Mouse (Mus musculus) myocyte (in vitro differentiated cells): ENCODE measurements at regions not wholly inside any gene's neighbourhood (a gene's known extent, or its start where the extent isn't known, plus 50 kb on each side); places are given as distances from the start of the nearest gene placed in this dataset.

Source experiments
- CEBPB ChIP-seq: IDR thresholded peaks from 2 replicates; pipeline ENCODE4 v1.6.1; 2011; ENCODE audit warnings: mild to moderate bottlenecking, moderate library complexity; ENCODE audit not compliant: poor library complexity, insufficient read depth, severe bottlenecking
- MAX ChIP-seq: IDR thresholded peaks from one replicate; pipeline ENCODE4 v1.6.1; 2011; ENCODE audit warnings: low read depth, mild to moderate bottlenecking, control low read depth
- MYOG ChIP-seq, 3 experiments: IDR thresholded peaks; one replicate each; pipeline ENCODE4 v1.6.1; 2011; ENCODE audit warnings: control low read depth in 2 of 3, low read depth in 2 of 3, mild to moderate bottlenecking in 2 of 3; ENCODE audit not compliant: insufficient read length in 2 of 3, control insufficient read depth in 1 of 3, insufficient read depth in 1 of 3
- POLR2A ChIP-seq: IDR thresholded peaks from one replicate; pipeline ENCODE4 v1.6.1; 2011; ENCODE audit warnings: low read depth, mild to moderate bottlenecking, control low read depth, moderate library complexity; ENCODE audit not compliant: insufficient read length
- USF1 ChIP-seq: IDR thresholded peaks from one replicate; pipeline ENCODE4 v1.6.1; 2011; ENCODE audit warnings: low read depth, mild to moderate bottlenecking, control low read depth, moderate library complexity

GRCm38 (mm10) chr3:16130385-16130784 lies 124.1 kb upstream of the Gm5150 start:
- TF ChIP-seq USF1 (no peak), POLR2A (no peak), MYOG (IDR thresholded peaks at IDR 0.05; ENCODE audit: control insufficient read depth in 1 of 3, insufficient read depth in 1 of 3, insufficient read length in 2 of 3, low read depth in 2 of 3) (no peak), MAX (no peak), CEBPB (no peak)
